Mouse (Mus musculus) stomach, embryonic 15.5 days (tissue): ENCODE measurements around the gene Ptpn11. TPM values are rescaled to one million over a fixed set of nuclear protein-coding genes. Genes with fewer than 3 reads are reported as not detected.
"Not testable (repeated sequence)": the region's sequence is repeated elsewhere in the genome, so short reads cannot be mapped to it uniquely, and the experiment has no call there.

Experiments used
- ATAC-seq: fragments of 200-750 bp; cut with Nextera tagmentation; 2 replicates; pipeline ENCODE4 v1.8.0; 2017; ENCODE audit warnings: low read depth, moderate number of reproducible peaks, moderate TSS enrichment; ENCODE audit not compliant: insufficient read depth, low FRiP score
- H3K27ac ChIP-seq: fragments of 300-500 bp; sonication (generic); 2 replicates; pipeline ENCODE4 v1.5.1; 2015; ENCODE audit warnings: mild to moderate bottlenecking, inconsistent platforms
- H3K27me3 ChIP-seq: fragments of 300-500 bp; sonication (generic); replicated peaks from 2 replicates; pipeline ENCODE4 v1.6.1; 2015; ENCODE audit warnings: inconsistent platforms
- H3K36me3 ChIP-seq: fragments of 300-500 bp; sonication (generic); 2 replicates; pipeline ENCODE4 v1.6.1; 2015; ENCODE audit warnings: inconsistent platforms
- H3K4me1 ChIP-seq: fragments of 300-500 bp; sonication (generic); 2 replicates; pipeline ENCODE4 v1.6.1; 2015; ENCODE audit warnings: inconsistent platforms
- H3K4me2 ChIP-seq: fragments of 300-500 bp; sonication (generic); 2 replicates; pipeline ENCODE4 v1.6.1; 2015; ENCODE audit warnings: mild to moderate bottlenecking, inconsistent platforms
- H3K4me3 ChIP-seq: fragments of 300-500 bp; sonication (generic); replicated peaks from 2 replicates; pipeline ENCODE4 v1.5.1; 2015; ENCODE audit warnings: inconsistent platforms
- H3K9ac ChIP-seq: fragments of 300-500 bp; sonication (generic); 2 replicates; pipeline ENCODE4 v1.6.1; 2015; ENCODE audit warnings: inconsistent platforms
- H3K9me3 ChIP-seq: fragments of 300-500 bp; sonication (generic); 2 replicates; pipeline ENCODE4 v1.6.1; 2016; ENCODE audit warnings: inconsistent platforms
- WGBS: fragments of 180-500 bp; shearing (Covaris S2); methylation state at CpG from one replicate; pipeline ENCODE4 v1.1.7; 2015; 5-methylcytosine and 5-hydroxymethylcytosine counted together
- polyA plus RNA-seq: library from polyadenylated mRNA; unstranded; fragments of >200 nt; fragmentation: Nextera tagmentation; extraction: Ambion mirVana; gene quantifications from 2 replicates; pipeline ENCODE4 v1.2.1, GENCODE M21; 2015

The Ptpn11 gene
- polyA plus RNA-seq, 1 experiment from 2014 or later: 19.6 TPM

GRCm38 (mm10) chr5:121212108-121212507 is 20.9 kb upstream of the Ptpn11 start:
- no peaks in the 10 kb centered on the region for H3K27me3 ChIP-seq
- WGBS: 88% methylated on average over 6 of the region's 6 CpGs
- peaks cover 43% of the 10 kb centered on the region for H3K36me3 ChIP-seq
- H3K4me3 ChIP-seq: no peak overlapping the region
- H3K9ac ChIP-seq: no peak overlapping the region
- H3K4me1 ChIP-seq: peaks cover 8% of the 10 kb centered on the region; the same call in 1 of the 2 replicates
- no peak overlapping the region for H3K4me2 ChIP-seq
- H3K9me3 ChIP-seq: no peaks in the 10 kb centered on the region
- ATAC-seq: no peak
- H3K27ac ChIP-seq: no peak overlapping the region

- H3K4me1 ChIP-seq: peaks cover 21% of the 10 kb centered on the region
- ATAC-seq: no peak
- H3K9ac ChIP-seq: no peak overlapping the region
- 78% methylated on average over 1 of the region's 1 CpGs for WGBS
- peaks cover 56% of the 10 kb centered on the region for H3K36me3 ChIP-seq
- no peak overlapping the region for H3K4me2 ChIP-seq
- H3K27ac ChIP-seq: no peak overlapping the region
- H3K4me3 ChIP-seq: no peak overlapping the region
- no peaks in the 10 kb centered on the region for H3K27me3 ChIP-seq
- H3K9me3 ChIP-seq: no peaks in the 10 kb centered on the region
Observed at GRCm38 (mm10) chr5:121210601-121210924, 19.4 kb upstream of the Ptpn11 start.

DNA sequence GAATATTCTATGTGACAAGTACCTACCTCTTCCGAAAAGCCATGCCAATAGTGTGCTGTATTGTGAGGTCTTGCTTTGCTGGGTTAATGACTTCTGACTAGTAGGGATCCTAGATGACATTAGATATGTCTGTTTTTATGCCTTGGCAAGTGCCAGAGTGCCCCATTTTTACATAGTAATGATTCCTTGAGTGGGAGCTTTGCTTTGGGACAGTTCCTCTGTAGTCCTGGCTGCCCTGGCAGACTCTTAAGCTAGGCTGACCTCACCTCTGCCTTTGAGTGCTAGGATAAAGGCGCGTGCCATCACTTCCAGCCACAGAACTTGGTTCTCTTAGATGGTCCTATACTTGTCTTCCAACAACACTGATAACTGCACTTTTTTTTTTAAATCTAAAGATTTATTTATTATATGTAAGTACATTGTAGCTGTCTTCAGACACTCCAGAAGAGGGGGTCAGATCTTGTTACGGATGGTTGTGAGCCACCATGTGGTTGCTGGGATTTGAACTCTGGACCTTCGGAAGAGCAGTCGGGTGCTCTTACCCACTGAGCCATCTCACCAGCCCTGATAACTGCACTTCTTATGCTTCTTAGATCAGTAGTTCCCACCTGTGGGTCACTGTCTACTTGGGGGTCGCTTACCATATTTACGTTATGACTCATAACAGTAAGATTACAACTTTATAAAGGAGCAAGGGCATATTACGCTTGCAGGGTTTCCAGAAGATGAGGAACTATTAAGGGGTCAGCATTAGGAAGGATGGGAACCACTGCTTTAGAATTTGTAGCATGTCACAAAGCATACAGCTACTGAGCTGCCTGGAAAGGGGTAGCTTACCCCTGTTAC is 18.8 kb upstream of the Ptpn11 start:
- 88% methylated on average over 9 of the region's 9 CpGs for WGBS
- Histone ChIP-seq H3K27me3 (no peaks in the 10 kb centered on the region), H3K4me2 (no peak overlapping the region), H3K4me1 (peaks cover 22% of the 10 kb centered on the region), H3K27ac (no peak overlapping the region), H3K36me3 (peaks cover 56% of the 10 kb centered on the region), H3K9ac (no peak overlapping the region), H3K9me3 (no peaks in the 10 kb centered on the region), H3K4me3 (no peak overlapping the region)
- ATAC-seq: no peak

DNA sequence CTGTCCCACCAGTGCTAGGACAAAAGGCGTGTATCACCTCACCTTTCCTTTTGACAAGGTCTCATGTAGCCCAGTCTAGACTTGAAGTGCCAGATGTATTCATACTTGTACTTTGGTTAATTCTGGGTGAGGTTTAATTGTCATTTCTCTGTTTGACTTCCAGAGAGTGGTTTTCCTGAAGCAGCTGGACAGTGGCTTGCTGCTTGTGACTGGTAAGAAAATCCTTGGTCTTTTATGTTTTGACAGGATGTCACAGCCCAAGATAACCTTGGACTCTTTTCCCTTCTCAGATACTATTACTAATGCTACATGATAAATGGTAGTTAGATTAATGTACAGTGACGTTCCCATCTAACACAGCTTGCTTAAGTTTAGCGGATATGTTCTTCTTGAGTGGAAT is 15.8 kb upstream of the Ptpn11 start:
- H3K36me3 ChIP-seq: peaks cover 51% of the 10 kb centered on the region

DNA sequence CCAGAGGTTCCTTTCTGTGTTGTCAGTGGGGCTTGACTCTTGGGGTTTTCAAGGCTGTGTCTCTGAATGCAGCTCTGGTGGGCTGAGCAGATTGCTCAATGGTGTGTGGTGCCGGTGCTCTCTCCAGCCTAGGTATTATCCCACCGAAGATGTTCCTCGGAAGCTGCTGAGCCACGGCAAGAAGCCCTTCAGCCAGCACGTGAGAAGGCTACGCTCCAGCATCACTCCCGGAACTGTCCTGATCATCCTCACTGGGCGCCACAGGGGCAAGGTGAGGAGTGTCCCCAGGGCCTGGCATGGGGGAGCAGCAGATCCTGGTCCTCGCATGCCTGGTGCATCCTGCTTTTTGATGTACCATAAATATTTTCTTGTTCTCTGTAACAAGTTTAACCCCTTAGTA is 15.3 kb upstream of the Ptpn11 start:
- Histone ChIP-seq H3K9me3 (no peaks in the 10 kb centered on the region), H3K27ac (no peak overlapping the region), H3K4me3 (peak overlapping the region; percentile 6; the same call in 1 of the 2 replicates), H3K36me3 (peaks cover 49% of the 10 kb centered on the region), H3K4me1 (peaks cover 22% of the 10 kb centered on the region), H3K4me2 (peak overlapping the region; percentile 60), H3K9ac (no peak overlapping the region), H3K27me3 (no peaks in the 10 kb centered on the region)
- WGBS: 72% methylated on average over 9 of the region's 9 CpGs
- no peak for ATAC-seq

More for the DNA sequence above, 15.8 kb upstream of the Ptpn11 start:
- Histone ChIP-seq H3K4me2 (0 out of 2 replicates have a peak overlapping the region, but pooled peaks have one; percentile 60), H3K4me1 (peaks cover 22% of the 10 kb centered on the region), H3K9ac (no peak overlapping the region), H3K27me3 (no peaks in the 10 kb centered on the region), H3K4me3 (no peak overlapping the region), H3K9me3 (no peaks in the 10 kb centered on the region), H3K27ac (no peak overlapping the region)
- WGBS: 51% methylated on average over 3 of the region's 3 CpGs
- no peak for ATAC-seq

DNA sequence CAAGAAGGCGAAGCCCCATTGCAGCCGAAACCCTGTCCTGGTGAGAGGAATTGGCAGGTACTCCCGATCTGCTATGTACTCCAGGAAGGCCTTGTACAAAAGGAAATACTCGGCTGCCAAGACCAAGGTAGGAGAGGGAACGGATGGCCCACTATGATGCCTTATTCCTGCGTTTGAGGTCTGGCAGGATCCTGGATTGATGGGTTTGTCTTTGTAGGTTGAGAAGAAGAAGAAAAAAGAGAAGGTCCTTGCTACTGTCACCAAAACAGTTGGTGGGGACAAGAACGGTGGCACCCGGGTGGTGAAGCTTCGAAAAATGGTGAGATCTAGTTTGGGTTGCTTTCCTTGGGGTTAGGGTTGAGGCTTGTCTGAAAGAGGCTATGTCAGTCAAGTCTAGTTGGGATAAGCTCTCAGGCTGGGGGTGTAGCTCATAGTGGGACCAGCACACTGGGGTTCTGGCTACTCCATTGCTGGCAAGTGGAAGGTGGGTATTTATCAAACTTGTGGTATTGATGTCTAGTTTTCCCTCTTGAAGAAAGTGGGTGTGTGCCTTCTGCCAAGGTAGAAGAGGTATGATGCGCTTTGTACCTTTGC is 14.4 kb upstream of the Ptpn11 start:
- Histone ChIP-seq H3K36me3 (peaks cover 41% of the 10 kb centered on the region), H3K4me2 (peak overlapping the region; percentile 60), H3K4me3 (peak overlapping the region; percentile 96), H3K4me1 (peaks cover 22% of the 10 kb centered on the region)
- ATAC-seq, H3K9ac ChIP-seq, H3K27ac ChIP-seq, H3K9me3 ChIP-seq, H3K27me3 ChIP-seq: not testable (repeated sequence)
- 64% methylated on average over 8 of the region's 10 CpGs for WGBS

DNA sequence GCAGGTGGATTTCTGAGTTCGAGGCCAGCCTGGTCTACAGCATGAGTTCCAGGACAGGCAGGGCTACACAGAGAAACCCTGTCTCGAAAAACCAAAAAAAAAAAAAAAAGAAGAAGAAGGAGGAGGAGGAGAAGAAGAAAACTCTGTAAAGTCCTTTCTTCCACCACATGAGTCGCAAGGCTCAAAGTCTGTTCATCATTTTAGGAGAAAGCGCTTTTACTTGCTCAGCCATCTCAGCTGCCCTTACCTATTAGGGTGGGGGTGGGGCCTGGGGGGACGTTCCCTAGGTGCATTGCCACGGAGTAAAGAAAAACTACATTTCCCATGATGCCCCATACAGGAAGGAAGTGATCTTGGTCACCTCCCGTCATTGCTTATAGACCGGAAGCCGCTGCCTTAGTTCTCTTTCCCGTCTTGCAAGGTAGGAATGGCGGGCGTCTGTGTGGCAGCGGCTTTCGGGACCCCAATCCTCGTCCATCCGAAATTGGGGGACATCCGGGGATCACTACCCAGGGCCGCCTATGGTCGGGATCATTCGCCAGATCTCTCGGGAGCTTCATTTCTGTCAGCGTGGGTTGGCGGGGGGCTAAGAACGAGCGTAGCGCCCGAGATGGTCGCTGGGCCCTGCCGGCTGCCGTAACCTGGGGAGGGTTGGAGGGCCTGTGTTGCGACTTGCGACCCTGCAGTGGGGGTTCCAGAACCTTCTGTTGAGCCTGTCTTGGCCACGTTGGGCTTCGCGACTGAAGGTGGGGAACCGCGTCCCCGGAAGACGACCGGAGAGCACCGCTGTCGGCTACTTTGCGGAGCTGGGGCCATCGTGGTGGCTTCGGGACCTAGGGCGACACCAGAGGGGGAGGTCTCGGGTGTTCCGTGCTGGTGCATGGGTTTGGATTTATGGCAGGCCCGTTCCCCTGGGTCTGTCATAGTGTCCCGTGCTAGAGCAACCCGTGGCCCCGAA is 13.2 kb upstream of the Ptpn11 start, which contains the start of gene Rpl6:
Gene Rpl6 (plus strand): TSS at position 350 of the 958 bp plus-strand sequence.
- peak within 1 kb of the TSS; percentile 99 for H3K9ac ChIP-seq
- peak within 1 kb of the TSS; percentile 96 for H3K4me3 ChIP-seq
- ATAC-seq: peak; percentile 94
- peak within 1 kb of the TSS; percentile 60 for H3K4me2 ChIP-seq
- H3K4me1 ChIP-seq: peaks cover 22% of the 10 kb centered on the region
- H3K27ac ChIP-seq: peak within 1 kb of the TSS; percentile 70
- 2% methylated on average over 52 of the region's 52 CpGs for WGBS
- H3K36me3 ChIP-seq: peaks cover 32% of the 10 kb centered on the region
- H3K27me3 ChIP-seq: no peaks in the 10 kb centered on the region
- no peaks in the 10 kb centered on the region for H3K9me3 ChIP-seq

- 76% methylated on average over 1 of the region's 1 CpGs for WGBS
- Histone ChIP-seq H3K9me3 (no peaks in the 10 kb centered on the region), H3K36me3 (peaks cover 16% of the 10 kb centered on the region), H3K4me3 (no peak overlapping the region), H3K4me2 (no peak overlapping the region), H3K27me3 (no peaks in the 10 kb centered on the region), H3K27ac (no peak overlapping the region), H3K9ac (no peak overlapping the region), H3K4me1 (peaks cover 16% of the 10 kb centered on the region)
- ATAC-seq: no peak
Observed at GRCm38 (mm10) chr5:121202467-121202866, 11.3 kb upstream of the Ptpn11 start.

DNA sequence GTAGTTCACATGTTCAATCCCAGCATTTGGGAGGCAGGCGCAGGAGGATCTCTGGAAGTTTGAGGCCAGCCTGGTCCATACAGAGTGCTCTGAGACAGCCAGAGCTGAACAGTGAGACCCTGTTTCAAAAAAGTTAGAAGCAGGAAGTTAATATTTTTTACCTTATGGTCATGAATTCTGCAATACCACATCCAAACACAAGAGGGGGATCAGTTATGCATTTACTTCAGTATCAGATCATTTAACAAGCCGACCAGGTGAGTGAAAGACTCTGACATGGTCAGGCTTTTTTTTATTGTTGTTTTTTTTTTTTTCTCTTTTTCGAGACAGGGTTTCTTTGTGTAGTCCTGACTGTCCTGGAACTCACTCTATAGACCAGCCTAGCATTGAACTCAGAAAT is 10.5 kb upstream of the Ptpn11 start:
- H3K4me3 ChIP-seq: no peak overlapping the region
- 33% methylated on average over 3 of the region's 3 CpGs for WGBS
- H3K27ac ChIP-seq: no peak overlapping the region
- H3K27me3 ChIP-seq: no peaks in the 10 kb centered on the region
- ATAC-seq: no peak
- H3K36me3 ChIP-seq: peaks cover 9% of the 10 kb centered on the region
- no peak overlapping the region for H3K4me2 ChIP-seq
- H3K4me1 ChIP-seq: peaks cover 12% of the 10 kb centered on the region
- H3K9me3 ChIP-seq: no peaks in the 10 kb centered on the region
- H3K9ac ChIP-seq: no peak overlapping the region

DNA sequence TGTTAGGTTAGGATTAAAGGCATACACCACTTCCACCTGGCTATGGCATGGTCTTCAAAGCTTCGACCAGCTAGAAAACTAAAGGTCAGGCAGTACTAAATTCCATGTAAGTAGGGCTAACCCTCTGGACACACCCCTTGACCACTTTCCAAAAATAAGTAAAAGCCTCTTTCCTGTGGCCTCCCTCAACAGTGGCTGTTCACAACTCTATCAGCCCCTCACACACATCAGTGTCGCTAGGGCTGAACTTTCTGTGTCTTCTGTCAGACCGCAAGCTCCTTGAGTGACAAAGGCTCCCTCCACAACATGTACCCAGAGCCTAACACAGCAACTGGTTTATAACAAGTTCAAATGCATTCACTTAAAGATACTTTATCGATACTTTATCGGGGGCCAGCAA is 7.2 kb upstream of the Ptpn11 start:
- H3K36me3 ChIP-seq: no peaks in the 10 kb centered on the region

DNA sequence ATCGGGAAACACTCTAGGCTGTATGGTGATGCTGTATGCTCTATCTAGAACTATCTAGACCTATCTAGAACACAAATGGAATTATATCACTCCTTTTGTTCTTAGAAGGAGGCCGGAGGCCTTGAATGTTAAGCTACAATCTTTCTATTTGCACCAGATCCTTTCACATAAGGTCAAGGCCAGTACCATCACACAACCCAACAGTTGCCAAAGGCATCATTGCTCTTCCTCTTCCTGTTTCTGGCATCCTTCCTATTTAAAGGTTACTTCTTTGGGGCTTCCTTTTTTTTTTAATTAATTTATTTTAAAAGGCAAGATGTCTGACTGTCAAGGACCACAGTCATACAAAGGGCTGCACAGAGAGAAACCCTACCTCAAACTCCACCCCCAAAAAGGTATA is 6.1 kb upstream of the Ptpn11 start:
- Histone ChIP-seq H3K9me3 (no peaks in the 10 kb centered on the region), H3K4me1 (no peaks in the 10 kb centered on the region), H3K4me2 (no peak overlapping the region), H3K9ac (no peak overlapping the region), H3K4me3 (no peak overlapping the region), H3K36me3 (no peaks in the 10 kb centered on the region), H3K27me3 (no peaks in the 10 kb centered on the region), H3K27ac (no peak overlapping the region)
- 80% methylated on average over 2 of the region's 2 CpGs for WGBS
- ATAC-seq: no peak

More for the DNA sequence above, 7.2 kb upstream of the Ptpn11 start:
- Histone ChIP-seq H3K4me2 (no peak overlapping the region), H3K27me3 (no peaks in the 10 kb centered on the region), H3K4me3 (no peak overlapping the region), H3K9me3 (no peaks in the 10 kb centered on the region), H3K4me1 (no peaks in the 10 kb centered on the region), H3K27ac (no peak overlapping the region), H3K9ac (no peak overlapping the region)
- ATAC-seq: no peak
- 69% methylated on average over 5 of the region's 5 CpGs for WGBS
